Mouse (Mus musculus): Measurements from ENCODE around the gene Sprtn. TPM values are rescaled to one million over a fixed set of nuclear protein-coding genes. Genes with fewer than 3 reads are reported as not detected.
A peak's percentile ranks its signal among the peaks of the same experiment; 100 is the strongest.

The Sprtn gene
- polyA plus RNA-seq, 1 experiment from 2014 or later = 7.2 TPM

DNA sequence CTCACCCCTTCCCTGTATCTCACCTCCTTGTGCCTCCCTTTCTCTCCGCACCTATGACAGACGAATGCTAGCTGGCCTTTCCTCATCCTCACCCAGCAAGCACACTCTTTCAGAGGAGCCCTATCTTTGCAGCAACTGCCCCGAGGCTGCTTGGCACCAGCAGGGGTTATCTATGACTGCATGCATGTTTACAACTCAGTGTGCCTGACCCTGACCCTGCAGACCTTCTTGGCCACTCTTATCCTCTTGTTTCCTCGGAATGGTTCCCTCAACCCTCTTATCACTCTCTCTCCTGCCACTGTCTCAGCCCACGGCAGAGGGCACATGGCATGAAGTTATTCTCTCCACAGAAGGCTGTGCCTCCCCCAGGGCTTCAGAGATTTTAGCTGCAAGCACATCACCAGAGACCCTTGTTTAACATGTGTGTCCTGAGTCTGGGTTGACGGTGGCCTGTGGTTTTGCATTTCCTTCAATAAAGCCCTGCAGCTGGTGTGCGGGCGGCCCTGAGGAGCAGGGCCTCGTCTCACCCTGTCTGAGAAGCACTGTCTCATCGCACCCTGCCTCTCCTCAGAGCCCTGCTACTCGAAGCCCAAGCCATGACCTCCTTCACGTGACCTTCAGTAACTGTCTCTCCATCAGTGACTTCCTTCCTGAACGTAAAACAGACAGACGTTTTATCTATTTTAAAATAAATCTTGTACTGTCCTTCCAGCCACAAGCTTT lies 28.0 kb downstream of the Sprtn start:
- Histone ChIP-seq H3K9ac (0 out of 2 replicates have a peak overlapping the region, but pooled peaks have one; percentile 15), H3K4me3 (no peak overlapping the region), H3K4me1 (replicated peaks) (peaks cover 90% of the 10 kb centered on the region), H3K9me3 (replicated peaks) (no peaks in the 10 kb centered on the region), H3K36me3 (no peaks in the 10 kb centered on the region), H3K4me2 (peak overlapping the region; percentile 21; the same call in 1 of the 2 replicates), H3K27ac (peak overlapping the region; percentile 85), H3K27me3 (no peaks in the 10 kb centered on the region)
- WGBS = 28% methylated on average over 14 of the region's 14 CpGs
- no peak for ATAC-seq (replicated peaks; ENCODE audit: insufficient number of reproducible peaks, insufficient read depth, low FRiP score, low read depth)

DNA sequence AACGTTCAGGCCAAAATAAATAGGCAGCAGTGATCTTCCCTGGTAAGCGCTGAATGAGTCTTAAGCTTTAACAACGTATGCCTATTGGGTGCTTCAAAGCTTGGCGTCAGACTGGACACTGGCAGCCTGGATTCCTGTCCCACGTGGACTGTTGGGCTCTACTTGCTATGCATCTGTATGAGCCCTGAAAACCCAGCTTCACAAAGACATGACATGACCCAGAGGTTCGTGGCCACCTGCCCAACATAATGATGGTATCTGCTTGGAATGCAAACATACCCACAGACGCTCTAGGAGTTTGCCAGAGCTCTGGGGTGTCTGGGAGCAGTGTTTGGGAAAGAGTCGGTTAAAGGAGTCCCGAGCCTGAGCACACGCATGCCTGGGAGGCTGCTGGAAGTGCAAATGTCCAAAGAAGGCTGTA lies 28.7 kb downstream of the Sprtn start:
- peaks cover 85% of the 10 kb centered on the region for H3K4me1 ChIP-seq (replicated peaks)
- H3K4me2 ChIP-seq = peak overlapping the region; percentile 21
- peak; percentile 79 for ATAC-seq (replicated peaks; ENCODE audit: insufficient number of reproducible peaks, insufficient read depth, low FRiP score, low read depth)

DNA sequence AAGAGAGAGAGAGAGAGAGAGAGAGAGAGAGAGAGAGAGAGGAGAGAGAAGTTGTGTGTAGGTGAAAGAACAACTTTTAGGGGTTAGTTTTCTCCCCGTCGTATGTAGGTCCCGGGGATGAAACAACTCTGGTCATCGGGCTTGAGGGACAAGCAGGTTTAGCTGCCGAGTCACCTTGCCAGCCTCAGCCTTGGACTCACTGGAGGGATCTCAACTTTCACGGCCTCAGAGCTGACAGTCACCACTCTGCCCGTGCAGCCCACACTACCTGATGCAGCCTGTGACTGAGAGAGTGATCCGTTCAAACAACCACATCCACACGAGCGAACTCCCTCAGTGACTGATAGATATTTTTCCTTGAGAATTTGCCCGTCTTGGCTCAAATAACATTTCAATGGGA lies 31.3 kb downstream of the Sprtn start:
- no peaks in the 10 kb centered on the region for H3K9me3 ChIP-seq (replicated peaks)
- no peaks in the 10 kb centered on the region for H3K27me3 ChIP-seq
- H3K4me3 ChIP-seq = no peak overlapping the region
- no peaks in the 10 kb centered on the region; the same call in 1 of the 2 replicates for H3K36me3 ChIP-seq
- no peak overlapping the region for H3K4me2 ChIP-seq
- 75% methylated on average over 11 of the region's 11 CpGs for WGBS
- no peak overlapping the region for H3K27ac ChIP-seq
- ATAC-seq (replicated peaks; ENCODE audit: insufficient number of reproducible peaks, insufficient read depth, low FRiP score, low read depth) = no peak
- H3K4me1 ChIP-seq (replicated peaks) = peaks cover 69% of the 10 kb centered on the region
- H3K9ac ChIP-seq = no peak overlapping the region

More for the DNA sequence above, 28.7 kb downstream of the Sprtn start:
- Histone ChIP-seq H3K4me3 (no peak overlapping the region), H3K9ac (0 out of 2 replicates have a peak overlapping the region, but pooled peaks have one; percentile 13), H3K27ac (peak overlapping the region; percentile 85), H3K36me3 (no peaks in the 10 kb centered on the region), H3K9me3 (replicated peaks) (no peaks in the 10 kb centered on the region), H3K27me3 (no peaks in the 10 kb centered on the region)
- 19% methylated on average over 10 of the region's 10 CpGs for WGBS

DNA sequence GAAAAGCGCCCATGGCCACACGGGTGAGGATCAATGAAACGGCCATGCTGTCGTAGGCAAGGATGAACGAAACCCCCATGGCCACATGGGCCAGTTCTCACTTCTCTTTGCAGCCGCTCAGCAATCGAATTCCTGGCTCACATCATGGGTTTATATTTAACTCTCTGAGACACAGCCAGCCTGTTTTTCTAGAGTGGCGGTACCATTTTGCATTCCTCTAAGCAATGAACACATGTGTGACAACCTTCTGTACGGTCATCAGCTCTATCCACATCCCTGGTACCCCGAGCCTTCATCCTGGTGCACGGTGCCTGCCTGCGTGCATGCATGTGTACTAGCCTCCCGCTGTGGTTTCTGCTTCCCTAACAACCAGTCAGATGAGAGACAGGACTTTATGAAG lies 32.4 kb downstream of the Sprtn start:
- H3K4me2 ChIP-seq = peak overlapping the region; percentile 27
- WGBS = 44% methylated on average over 13 of the region's 13 CpGs

DNA sequence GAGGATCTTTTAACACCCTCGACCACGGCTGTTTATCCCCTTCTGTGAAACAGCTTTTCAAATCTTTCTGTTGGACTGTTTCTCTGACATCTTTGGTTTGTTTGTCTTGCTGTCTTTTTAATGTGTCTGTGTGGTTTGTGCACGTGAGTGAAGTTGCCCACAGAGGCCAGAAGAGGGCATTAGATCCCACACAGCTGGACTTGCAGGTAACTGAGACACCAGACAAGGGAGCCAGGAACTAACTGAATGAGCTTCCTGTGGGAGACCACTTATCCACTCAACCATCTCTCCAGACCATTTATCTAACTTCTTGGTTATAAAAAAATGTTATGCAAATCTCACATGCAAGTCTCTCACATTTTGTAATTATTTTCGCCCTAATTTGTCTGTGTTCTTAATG lies 33.0 kb downstream of the Sprtn start:
- no peaks in the 10 kb centered on the region for H3K9me3 ChIP-seq (replicated peaks)
- H3K4me2 ChIP-seq = no peak overlapping the region
- H3K4me1 ChIP-seq (replicated peaks) = peaks cover 66% of the 10 kb centered on the region
- peak overlapping the region; percentile 74 for H3K27ac ChIP-seq
- H3K9ac ChIP-seq = no peak overlapping the region
- no peak overlapping the region for H3K4me3 ChIP-seq
- WGBS = 77% methylated on average over 4 of the region's 4 CpGs
- H3K36me3 ChIP-seq = no peaks in the 10 kb centered on the region; the same call in 1 of the 2 replicates
- ATAC-seq (replicated peaks; ENCODE audit: insufficient number of reproducible peaks, insufficient read depth, low FRiP score, low read depth) = no peak
- no peaks in the 10 kb centered on the region for H3K27me3 ChIP-seq

More for the DNA sequence above, 32.4 kb downstream of the Sprtn start:
- Histone ChIP-seq H3K36me3 (no peaks in the 10 kb centered on the region; the same call in 1 of the 2 replicates), H3K27ac (peak overlapping the region; percentile 74), H3K9me3 (replicated peaks) (no peaks in the 10 kb centered on the region), H3K9ac (no peak overlapping the region), H3K27me3 (no peaks in the 10 kb centered on the region), H3K4me3 (no peak overlapping the region), H3K4me1 (replicated peaks) (peaks cover 67% of the 10 kb centered on the region)
- no peak for ATAC-seq (replicated peaks; ENCODE audit: insufficient number of reproducible peaks, insufficient read depth, low FRiP score, low read depth)

DNA sequence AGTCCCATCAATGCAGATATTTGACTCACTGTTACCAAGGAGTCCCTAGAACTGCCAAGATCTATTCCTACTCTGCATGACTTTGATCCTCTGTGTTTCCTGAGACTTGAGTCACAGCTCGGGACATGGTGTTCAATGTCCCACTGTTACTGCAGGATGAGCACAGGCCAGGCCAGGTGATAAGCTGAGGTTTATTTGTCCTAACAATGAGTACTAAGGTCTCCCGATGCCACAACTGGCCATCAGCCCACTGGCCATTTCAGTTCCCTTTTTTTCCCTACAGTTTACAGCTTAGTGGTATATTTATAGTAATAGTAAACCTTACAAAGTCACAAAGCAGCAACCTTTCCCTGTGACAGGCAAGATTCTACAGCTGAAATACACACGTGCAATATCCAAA lies 34.7 kb downstream of the Sprtn start:
- H3K4me1 ChIP-seq (replicated peaks) = peaks cover 55% of the 10 kb centered on the region
- no peak overlapping the region for H3K27ac ChIP-seq
- H3K4me3 ChIP-seq = no peak overlapping the region
- no peak for ATAC-seq (replicated peaks; ENCODE audit: insufficient number of reproducible peaks, insufficient read depth, low FRiP score, low read depth)
- 54% methylated on average over 3 of the region's 3 CpGs for WGBS
- H3K9ac ChIP-seq = no peak overlapping the region
- H3K9me3 ChIP-seq (replicated peaks) = no peaks in the 10 kb centered on the region
- no peaks in the 10 kb centered on the region for H3K27me3 ChIP-seq
- no peak overlapping the region for H3K4me2 ChIP-seq
- H3K36me3 ChIP-seq = no peaks in the 10 kb centered on the region; the same call in 1 of the 2 replicates

DNA sequence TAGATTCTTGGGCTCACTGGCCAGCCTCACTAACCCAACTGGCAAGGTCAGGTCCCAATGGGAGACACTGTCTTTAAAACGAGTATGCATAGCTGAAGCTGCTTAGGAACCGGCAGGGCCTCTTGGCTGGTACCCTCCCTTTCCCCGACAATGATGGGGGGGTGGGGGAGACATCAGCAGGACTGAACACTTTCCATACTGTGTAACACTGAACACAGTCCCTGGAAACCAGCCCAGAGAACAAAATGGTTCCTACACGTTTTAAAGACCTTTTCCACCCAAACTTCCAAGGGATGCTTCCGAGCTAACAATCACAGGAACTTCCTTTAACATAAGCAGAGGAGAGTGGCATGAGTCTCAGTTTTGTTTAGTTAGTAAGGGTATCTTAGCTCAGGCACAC lies 37.4 kb downstream of the Sprtn start:
- Histone ChIP-seq H3K4me1 (replicated peaks) (peaks cover 39% of the 10 kb centered on the region), H3K4me2 (no peak overlapping the region), H3K9ac (no peak overlapping the region), H3K4me3 (no peak overlapping the region), H3K27ac (0 out of 2 replicates have a peak overlapping the region, but pooled peaks have one; percentile 31), H3K36me3 (peaks cover 6% of the 10 kb centered on the region; the same call in 1 of the 2 replicates), H3K9me3 (replicated peaks) (no peaks in the 10 kb centered on the region), H3K27me3 (no peaks in the 10 kb centered on the region)
- ATAC-seq (replicated peaks; ENCODE audit: insufficient number of reproducible peaks, insufficient read depth, low FRiP score, low read depth) = no peak
- 67% methylated on average over 5 of the region's 5 CpGs for WGBS

DNA sequence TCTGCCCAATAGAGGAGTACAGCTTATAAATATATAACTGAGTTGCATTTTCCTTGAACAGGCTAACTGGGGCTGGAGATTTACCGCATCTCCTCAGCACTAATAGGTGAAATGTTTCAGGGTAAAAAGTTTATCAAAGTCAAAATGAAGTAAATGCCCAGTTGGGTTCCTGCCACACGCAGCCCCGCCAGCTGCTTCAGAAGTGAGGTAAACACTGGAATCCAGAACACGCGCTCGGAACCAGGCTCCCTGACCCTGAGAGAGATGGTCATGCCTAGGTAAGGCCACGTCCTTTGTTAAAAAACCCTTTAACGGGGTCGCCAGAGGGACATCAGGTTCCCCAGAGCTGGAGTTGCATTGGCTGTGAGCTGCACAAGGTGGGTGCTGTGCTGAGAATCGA lies 39.0 kb downstream of the Sprtn start:
- ATAC-seq (replicated peaks; ENCODE audit: insufficient number of reproducible peaks, insufficient read depth, low FRiP score, low read depth) = no peak
- Histone ChIP-seq H3K9me3 (replicated peaks) (no peaks in the 10 kb centered on the region), H3K4me2 (no peak overlapping the region), H3K9ac (no peak overlapping the region), H3K4me3 (no peak overlapping the region), H3K4me1 (replicated peaks) (peaks cover 40% of the 10 kb centered on the region), H3K27me3 (no peaks in the 10 kb centered on the region), H3K36me3 (peaks cover 9% of the 10 kb centered on the region; the same call in 1 of the 2 replicates), H3K27ac (peak overlapping the region; percentile 89)
- 94% methylated on average over 10 of the region's 10 CpGs for WGBS

DNA sequence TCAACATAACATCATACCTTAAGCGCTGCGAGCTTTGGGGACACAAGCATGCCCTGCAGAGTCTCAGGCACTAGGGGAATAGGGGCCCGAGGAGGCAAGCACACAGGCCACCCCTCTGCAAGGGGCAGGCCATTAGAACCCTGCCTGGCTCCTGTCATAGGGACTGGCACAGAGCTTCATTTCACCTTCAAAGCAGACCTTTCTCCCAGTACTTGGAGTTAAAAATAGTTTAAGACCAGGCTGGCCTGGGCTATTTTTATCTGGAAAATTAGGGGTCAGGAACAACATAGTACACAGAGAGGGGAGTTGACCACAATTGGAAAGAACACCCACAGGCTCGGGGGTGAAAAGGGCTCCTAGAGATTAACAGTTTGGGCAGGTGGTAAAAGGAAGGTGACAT lies 39.6 kb downstream of the Sprtn start:
- Histone ChIP-seq H3K4me3 (no peak overlapping the region), H3K27ac (peak overlapping the region; percentile 89), H3K4me1 (replicated peaks) (peaks cover 42% of the 10 kb centered on the region), H3K4me2 (no peak overlapping the region; the same call in 1 of the 2 replicates), H3K36me3 (peaks cover 9% of the 10 kb centered on the region; the same call in 1 of the 2 replicates), H3K9ac (no peak overlapping the region), H3K27me3 (no peaks in the 10 kb centered on the region), H3K9me3 (replicated peaks) (no peaks in the 10 kb centered on the region)
- peak; percentile 61 for ATAC-seq (replicated peaks; ENCODE audit: insufficient number of reproducible peaks, insufficient read depth, low FRiP score, low read depth)
- 67% methylated on average over 4 of the region's 4 CpGs for WGBS

DNA sequence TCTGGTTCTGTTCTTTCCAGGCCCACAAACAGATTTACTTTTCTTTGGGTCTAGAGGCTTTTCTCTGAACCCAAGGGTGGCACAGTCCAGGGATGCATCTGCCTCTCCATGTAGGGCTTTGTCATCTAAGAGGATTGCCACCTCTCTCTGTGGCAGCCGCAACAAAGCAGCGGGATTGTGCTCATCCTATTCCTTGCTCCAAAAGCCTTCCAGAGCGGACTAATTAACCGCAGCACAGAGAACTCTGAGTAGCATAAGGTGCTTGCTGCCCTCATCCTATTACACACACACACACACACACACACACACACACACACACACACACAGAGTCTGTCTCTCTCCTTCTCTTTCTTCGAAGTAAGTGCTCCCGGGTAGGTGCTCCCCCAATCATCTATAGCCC lies 46.1 kb downstream of the Sprtn start:
- Histone ChIP-seq H3K9ac (no peak overlapping the region), H3K27me3 (no peaks in the 10 kb centered on the region), H3K27ac (no peak overlapping the region), H3K4me3 (no peak overlapping the region), H3K36me3 (peaks cover 8% of the 10 kb centered on the region; the same call in 1 of the 2 replicates), H3K9me3 (replicated peaks) (no peaks in the 10 kb centered on the region), H3K4me2 (no peak overlapping the region), H3K4me1 (replicated peaks) (peaks cover 52% of the 10 kb centered on the region)
- WGBS = 91% methylated on average over 6 of the region's 6 CpGs
- no peak for ATAC-seq (replicated peaks; ENCODE audit: insufficient number of reproducible peaks, insufficient read depth, low FRiP score, low read depth)

DNA sequence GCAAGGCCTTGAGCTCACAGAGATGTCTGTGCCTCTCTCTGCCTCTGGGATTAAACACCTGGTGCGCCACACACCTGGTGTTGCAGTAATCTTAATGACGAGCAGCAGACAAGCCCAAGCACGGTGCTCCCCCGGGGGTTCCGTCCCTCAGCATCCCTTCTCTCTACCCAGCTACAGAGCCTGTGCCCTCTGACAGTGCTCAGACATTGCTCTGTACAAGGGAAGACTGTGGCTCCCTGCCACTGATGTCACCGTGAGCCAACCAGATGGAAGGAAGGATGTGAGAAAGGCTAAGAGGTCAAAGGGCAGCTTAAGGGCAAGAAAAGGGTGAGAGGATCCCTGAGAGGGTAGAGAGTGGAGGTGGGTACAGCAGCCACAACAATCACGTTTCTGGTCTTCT lies 46.7 kb downstream of the Sprtn start:
- ATAC-seq (replicated peaks; ENCODE audit: insufficient number of reproducible peaks, insufficient read depth, low FRiP score, low read depth) = no peak
- 74% methylated on average over 7 of the region's 7 CpGs for WGBS

More for the DNA sequence above, 46.7 kb downstream of the Sprtn start:
- peaks cover 52% of the 10 kb centered on the region for H3K4me1 ChIP-seq (replicated peaks)
- no peak overlapping the region for H3K27ac ChIP-seq
- no peaks in the 10 kb centered on the region for H3K9me3 ChIP-seq (replicated peaks)
- H3K9ac ChIP-seq = no peak overlapping the region
- no peak overlapping the region for H3K4me3 ChIP-seq
- 0 out of 2 replicates have a peak, but pooled peaks cover 3% of the 10 kb centered on the region for H3K36me3 ChIP-seq
- H3K4me2 ChIP-seq = no peak overlapping the region
- no peaks in the 10 kb centered on the region for H3K27me3 ChIP-seq

All from heart, embryonic 15.5 days (tissue).